Mouse (Mus musculus) heart, postnatal 0 days (tissue): ENCODE measurements around the gene Erbb2. TPM values are rescaled to one million over a fixed set of nuclear protein-coding genes. Genes with fewer than 3 reads are reported as not detected.

ENCODE experiments used
- ATAC-seq: fragments of 200-750 bp; cut with Nextera tagmentation; 2 replicates; pipeline ENCODE4 v1.8.0; 2017; ENCODE audit warnings: low read depth, moderate number of reproducible peaks, moderate library complexity; ENCODE audit not compliant: insufficient read depth
- DNase-seq: peaks from one replicate; pipeline ENCODE4 v3.0.0-alpha.2; 2016; ENCODE audit warnings: low spot score
- H3K27ac ChIP-seq: fragments of 300-500 bp; sonication (generic); 2 replicates; pipeline ENCODE4 v1.5.1; 2014; ENCODE audit warnings: low read depth, mild to moderate bottlenecking
- H3K27me3 ChIP-seq: fragments of 300-500 bp; sonication (generic); 2 replicates; pipeline ENCODE4 v1.6.1; 2014; ENCODE audit warnings: low read length, mixed read lengths; ENCODE audit not compliant: control insufficient read depth, insufficient read depth
- H3K36me3 ChIP-seq: fragments of 300-500 bp; sonication (generic); replicated peaks from 2 replicates; pipeline ENCODE4 v1.6.1; 2014; ENCODE audit warnings: low read length, mixed read lengths; ENCODE audit not compliant: control insufficient read depth, insufficient read depth
- H3K4me1 ChIP-seq: fragments of 300-500 bp; sonication (generic); 2 replicates; pipeline ENCODE4 v1.6.1; 2014; ENCODE audit warnings: antibody characterized with exemption; ENCODE audit not compliant: control insufficient read depth, insufficient read depth
- H3K4me2 ChIP-seq: fragments of 300-500 bp; sonication (generic); 2 replicates; pipeline ENCODE4 v1.6.1; 2014; ENCODE audit warnings: low read depth, mild to moderate bottlenecking, low read length, moderate library complexity
- H3K4me3 ChIP-seq: fragments of 300-500 bp; sonication (generic); 2 replicates; pipeline ENCODE4 v1.5.1; 2014; ENCODE audit warnings: low read depth, low read length
- H3K9ac ChIP-seq: fragments of 300-500 bp; sonication (generic); replicated peaks from 2 replicates; pipeline ENCODE4 v1.6.1; 2014; ENCODE audit warnings: low read depth, low read length, mixed read lengths
- H3K9me3 ChIP-seq: fragments of 300-500 bp; sonication (generic); replicated peaks from 2 replicates; pipeline ENCODE4 v1.6.1; 2016; ENCODE audit warnings: low read length; ENCODE audit not compliant: control insufficient read depth
- CTCF ChIP-seq: IDR thresholded peaks from 2 replicates; pipeline ENCODE4 v1.5.1; 2016; ENCODE audit warnings: antibody characterized with exemption, control low read depth, low read depth
- EP300 ChIP-seq: IDR thresholded peaks from 2 replicates; pipeline ENCODE4 v1.6.1; 2016; ENCODE audit warnings: antibody characterized with exemption, low read depth
- WGBS: fragments of 180-500 bp; shearing (Covaris S2); extraction: QIAGEN DNeasy Blood & Tissue Kit; methylation state at CpG from one replicate; pipeline ENCODE4 v1.1.7; 2014; 5-methylcytosine and 5-hydroxymethylcytosine counted together
- polyA plus RNA-seq: library from polyadenylated mRNA; unstranded; fragments of >200 nt; fragmentation: Nextera tagmentation; extraction: Ambion mirVana; gene quantifications from 2 replicates; pipeline ENCODE4 v1.2.1, GENCODE M21; 2015
- total RNA-seq: library from RNA; depleted of rRNA; stranded (reverse); fragments of >200 nt; gene quantifications from 2 replicates; pipeline ENCODE4 v1.2.3, GENCODE M21; 2014; ENCODE audit warnings: low replicate concordance

Gene Erbb2
- total and polyA plus RNA-seq, 2 experiments from 2014 or later, result 15.5 to 23.2 TPM

- no peaks in the 10 kb centered on the region for H3K9me3 ChIP-seq
- H3K4me2 ChIP-seq, result no peak overlapping the region
- no peak for DNase-seq
- H3K4me1 ChIP-seq, result no peaks in the 10 kb centered on the region
- no peak overlapping the region for H3K4me3 ChIP-seq
- H3K27me3 ChIP-seq, result peaks cover 1% of the 10 kb centered on the region; the same call in 1 of the 2 replicates
- TF ChIP-seq EP300, result no peak
- no peak for TF ChIP-seq CTCF
- H3K9ac ChIP-seq, result no peak overlapping the region
- no peak overlapping the region for H3K27ac ChIP-seq
- H3K36me3 ChIP-seq, result no peaks in the 10 kb centered on the region
- ATAC-seq, result no peak
- WGBS, result 49% methylated on average over 6 of the region's 6 CpGs
These were observed 52.2 kb downstream of the Erbb2 start for GRCm38 (mm10) chr11:98464516-98464915.

- ATAC-seq (no peak), DNase-seq (no peak)
- TF ChIP-seq CTCF, result no peak
- no peak for TF ChIP-seq EP300
- Histone ChIP-seq H3K27ac (no peak overlapping the region), H3K4me2 (no peak overlapping the region), H3K9me3 (no peaks in the 10 kb centered on the region), H3K27me3 (no peaks in the 10 kb centered on the region), H3K36me3 (no peaks in the 10 kb centered on the region), H3K4me1 (no peaks in the 10 kb centered on the region), H3K4me3 (no peak overlapping the region), H3K9ac (no peak overlapping the region)
- 68% methylated on average over 22 of the region's 22 CpGs for WGBS
These were observed 57.8 kb downstream of the Erbb2 start for GRCm38 (mm10) chr11:98469761-98470714.

DNA sequence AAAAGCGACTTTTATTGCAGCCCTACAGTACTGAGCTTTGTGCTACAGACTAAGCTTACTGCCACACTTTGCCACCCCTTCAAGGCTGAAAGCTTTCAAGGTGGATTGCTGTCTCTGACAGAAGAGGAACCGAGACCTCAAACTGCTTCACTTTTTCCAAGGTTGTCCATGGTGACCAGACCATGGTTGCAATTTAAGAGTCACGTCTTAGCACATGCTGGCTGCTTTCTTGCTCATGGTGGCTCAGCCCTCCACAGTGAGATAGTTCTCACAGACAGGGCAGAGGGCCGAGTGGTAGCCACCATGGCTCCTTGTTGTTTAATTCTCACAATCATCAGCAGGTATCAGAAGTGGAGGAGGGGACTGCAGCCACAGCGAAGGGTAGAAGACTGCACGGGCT is 58.5 kb downstream of the Erbb2 start:
- 66% methylated on average over 6 of the region's 6 CpGs for WGBS
- ATAC-seq (no peak), DNase-seq (no peak)
- no peaks in the 10 kb centered on the region for H3K9me3 ChIP-seq
- TF ChIP-seq CTCF (no peak), EP300 (no peak)
- no peak overlapping the region for H3K4me3 ChIP-seq
- no peaks in the 10 kb centered on the region for H3K27me3 ChIP-seq
- no peaks in the 10 kb centered on the region for H3K36me3 ChIP-seq
- H3K9ac ChIP-seq, result no peak overlapping the region
- H3K27ac ChIP-seq, result no peak overlapping the region
- H3K4me2 ChIP-seq, result no peak overlapping the region
- H3K4me1 ChIP-seq, result no peaks in the 10 kb centered on the region

GRCm38 (mm10) chr11:98472696-98473095 is 60.4 kb downstream of the Erbb2 start:
- DNase-seq (no peak), ATAC-seq (no peak)
- no peak overlapping the region for H3K9ac ChIP-seq
- H3K9me3 ChIP-seq, result no peaks in the 10 kb centered on the region
- TF ChIP-seq EP300 (no peak), CTCF (no peak)
- H3K4me2 ChIP-seq, result no peak overlapping the region
- no peak overlapping the region for H3K27ac ChIP-seq
- H3K27me3 ChIP-seq, result no peaks in the 10 kb centered on the region
- no peaks in the 10 kb centered on the region for H3K4me1 ChIP-seq
- no peaks in the 10 kb centered on the region for H3K36me3 ChIP-seq
- WGBS, result 70% methylated on average over 4 of the region's 4 CpGs
- H3K4me3 ChIP-seq, result no peak overlapping the region

GRCm38 (mm10) chr11:98473916-98474479 is 61.7 kb downstream of the Erbb2 start:
- H3K9me3 ChIP-seq, result no peaks in the 10 kb centered on the region
- H3K9ac ChIP-seq, result no peak overlapping the region
- H3K4me1 ChIP-seq, result no peaks in the 10 kb centered on the region
- ATAC-seq (no peak), DNase-seq (no peak)
- H3K27ac ChIP-seq, result no peak overlapping the region
- TF ChIP-seq CTCF (no peak), EP300 (no peak)
- no peaks in the 10 kb centered on the region for H3K36me3 ChIP-seq
- H3K4me2 ChIP-seq, result no peak overlapping the region
- H3K27me3 ChIP-seq, result no peaks in the 10 kb centered on the region
- 58% methylated on average over 8 of the region's 8 CpGs for WGBS
- H3K4me3 ChIP-seq, result no peak overlapping the region
